Mouse (Mus musculus) cerebellum, adult 2 months (tissue): ENCODE measurements around the gene St6galnac3.

ENCODE experiments used
- CTCF ChIP-seq: fragments of 200-500 bp; IDR thresholded peaks from 2 replicates; pipeline ENCODE4 v1.5.1; 2011; ENCODE audit warnings: low read depth, mild to moderate bottlenecking, control low read depth, low read length, moderate library complexity, borderline replicate concordance; ENCODE audit not compliant: insufficient read depth
- POLR2A ChIP-seq: fragments of 200-500 bp; IDR thresholded peaks from 2 replicates; pipeline ENCODE4 v1.6.1; 2011; ENCODE audit warnings: low read length, control low read depth, borderline replicate concordance; ENCODE audit not compliant: insufficient read depth

GRCm38 (mm10) chr3:153248866-153249265 lies 476.1 kb downstream of the St6galnac3 start:
- TF ChIP-seq POLR2A = no peak
- no peak for TF ChIP-seq CTCF
